Mouse (Mus musculus) lung, embryonic 14.5 days (tissue): ENCODE results near the gene Sox6. TPM values are rescaled to one million over a fixed set of nuclear protein-coding genes. Genes with fewer than 3 reads are reported as not detected.
A peak's percentile ranks its signal among the peaks of the same experiment; 100 is the strongest.
"Not testable (repeated sequence)": the region's sequence is repeated elsewhere in the genome, so short reads cannot be mapped to it uniquely, and the experiment has no call there.

Experiments
- ATAC-seq: fragments of 200-750 bp; cut with Nextera tagmentation; 2 replicates; pipeline ENCODE4 v1.8.0; 2017; ENCODE audit warnings: mild to moderate bottlenecking, moderate TSS enrichment, moderate library complexity; ENCODE audit not compliant: insufficient read depth
- DNase-seq: peaks from one replicate; pipeline ENCODE4 v3.0.0-alpha.2; 2015
- H3K27ac ChIP-seq: fragments of 300-500 bp; sonication (generic); 2 replicates; pipeline ENCODE4 v1.5.1; 2014; ENCODE audit warnings: low read depth, mild to moderate bottlenecking, moderate library complexity
- H3K27me3 ChIP-seq: fragments of 300-500 bp; sonication (generic); 2 replicates; pipeline ENCODE4 v1.6.1; 2014; ENCODE audit warnings: low read length, control low read depth; ENCODE audit not compliant: insufficient read depth
- H3K36me3 ChIP-seq: fragments of 300-500 bp; sonication (generic); 2 replicates; pipeline ENCODE4 v1.6.1; 2014; ENCODE audit warnings: control low read depth; ENCODE audit not compliant: insufficient read depth
- H3K4me1 ChIP-seq: fragments of 300-500 bp; sonication (generic); 2 replicates; pipeline ENCODE4 v1.6.1; 2014; ENCODE audit warnings: antibody characterized with exemption, control low read depth; ENCODE audit not compliant: insufficient read depth
- H3K4me2 ChIP-seq: fragments of 300-500 bp; sonication (generic); 2 replicates; pipeline ENCODE4 v1.6.1; 2014; ENCODE audit warnings: mild to moderate bottlenecking
- H3K4me3 ChIP-seq: fragments of 300-500 bp; sonication (generic); 2 replicates; pipeline ENCODE4 v1.5.1; 2014; ENCODE audit warnings: low read depth, low read length
- H3K9ac ChIP-seq: fragments of 300-500 bp; sonication (generic); 2 replicates; pipeline ENCODE4 v1.6.1; 2014
- H3K9me3 ChIP-seq: fragments of 300-500 bp; sonication (generic); 2 replicates; pipeline ENCODE4 v1.6.1; 2016; ENCODE audit warnings: low read depth, low read length, control low read depth
- CTCF ChIP-seq: IDR thresholded peaks from 2 replicates; pipeline ENCODE4 v1.5.1; 2016; ENCODE audit warnings: antibody characterized with exemption, low read depth
- WGBS: fragments of 180-500 bp; shearing (Covaris S2); extraction: QIAGEN DNeasy Blood & Tissue Kit; methylation state at CpG from one replicate; pipeline ENCODE4 v1.1.7; 2014; 5-methylcytosine and 5-hydroxymethylcytosine counted together
- polyA plus RNA-seq: library from polyadenylated mRNA; unstranded; fragments of >200 nt; fragmentation: Nextera tagmentation; extraction: Ambion mirVana; gene quantifications from 2 replicates; pipeline ENCODE4 v1.2.1, GENCODE M21; 2014

Sox6 gene
- 19.1 and 22.0 TPM in 2 replicates for polyA plus RNA-seq

- no peak within 1 kb of the TSS for H3K27ac ChIP-seq
- H3K4me1 ChIP-seq = no peaks in the 10 kb centered on the region
- H3K27me3 ChIP-seq = peaks cover 45% of the 10 kb centered on the region
- ATAC-seq = no peak
- 1% methylated on average over 11 of the region's 11 CpGs for WGBS
- H3K9me3 ChIP-seq = no peaks in the 10 kb centered on the region
- H3K36me3 ChIP-seq = no peaks in the 10 kb centered on the region
- no peak for TF ChIP-seq CTCF
- peak within 1 kb of the TSS; percentile 99 for H3K4me2 ChIP-seq
- peak; percentile 36 for DNase-seq
- H3K9ac ChIP-seq = peak within 1 kb of the TSS; percentile 24; the same call in 1 of the 2 replicates
- peak within 1 kb of the TSS; percentile 50 for H3K4me3 ChIP-seq
These were observed at the start of gene Sox6 for GRCm38 (mm10) chr7:116038511-116038910. Gene Sox6 (minus strand): TSS chr7:116038796.

DNA sequence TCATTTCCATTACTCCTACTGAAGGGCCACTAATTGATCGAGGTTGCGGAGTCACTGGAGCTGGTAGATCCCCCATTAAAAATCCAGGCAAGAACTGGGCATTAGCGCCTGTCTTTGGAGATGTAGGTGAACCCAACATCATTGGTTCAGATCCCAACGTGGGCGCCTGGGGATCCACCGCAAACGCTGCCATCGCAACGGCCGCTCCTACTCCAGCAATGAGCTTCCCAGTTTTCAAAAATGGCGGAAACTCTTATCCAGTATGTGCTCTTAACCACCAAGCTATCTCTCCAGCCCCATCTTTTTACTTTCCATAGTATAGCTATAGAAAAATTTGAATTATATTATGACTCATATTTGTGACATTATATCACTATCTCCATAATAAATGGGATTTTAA, 45.8 kb upstream of the Sox6 start, which contains the start of gene Gm4353:
TSS of gene Gm4353 (minus strand) at position 270 of the 400 bp plus-strand sequence.
- H3K36me3 ChIP-seq, H3K4me3 ChIP-seq, H3K9me3 ChIP-seq, DNase-seq, H3K9ac ChIP-seq, H3K27ac ChIP-seq, H3K4me2 ChIP-seq, H3K27me3 ChIP-seq, ATAC-seq, H3K4me1 ChIP-seq: not testable (repeated sequence)
- 91% methylated on average over 11 of the region's 11 CpGs for WGBS

DNA sequence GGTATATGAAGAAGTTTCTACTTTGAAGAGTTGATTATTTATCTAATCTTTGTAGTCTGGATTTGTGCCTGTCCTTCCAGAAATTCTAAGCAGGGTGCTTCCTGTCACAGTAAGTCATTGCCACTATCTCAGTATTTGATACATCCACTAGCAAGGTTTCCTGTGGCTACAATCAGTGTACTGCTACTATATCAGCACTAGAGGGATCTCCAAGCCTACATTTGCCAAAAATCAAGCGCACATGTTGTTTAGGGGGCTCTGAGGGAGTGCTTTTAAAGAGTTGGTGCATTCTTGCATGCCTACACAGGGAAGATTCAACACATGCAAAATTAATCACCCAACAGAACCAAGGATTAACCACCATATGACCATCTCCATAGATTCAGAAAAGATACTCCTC, 22.1 kb upstream of the Sox6 start:
- Histone ChIP-seq H3K27me3 (no peaks in the 10 kb centered on the region), H3K27ac (no peak overlapping the region), H3K4me2 (no peak overlapping the region), H3K9me3 (no peaks in the 10 kb centered on the region), H3K36me3 (no peaks in the 10 kb centered on the region), H3K4me1 (no peaks in the 10 kb centered on the region), H3K9ac (no peak overlapping the region), H3K4me3 (no peak overlapping the region)
- ATAC-seq = no peak
- TF ChIP-seq CTCF = peak; percentile 38; the same call in 1 of the 2 replicates
- peak; percentile 15 for DNase-seq
- 71% methylated on average over 1 of the region's 1 CpGs for WGBS

DNA sequence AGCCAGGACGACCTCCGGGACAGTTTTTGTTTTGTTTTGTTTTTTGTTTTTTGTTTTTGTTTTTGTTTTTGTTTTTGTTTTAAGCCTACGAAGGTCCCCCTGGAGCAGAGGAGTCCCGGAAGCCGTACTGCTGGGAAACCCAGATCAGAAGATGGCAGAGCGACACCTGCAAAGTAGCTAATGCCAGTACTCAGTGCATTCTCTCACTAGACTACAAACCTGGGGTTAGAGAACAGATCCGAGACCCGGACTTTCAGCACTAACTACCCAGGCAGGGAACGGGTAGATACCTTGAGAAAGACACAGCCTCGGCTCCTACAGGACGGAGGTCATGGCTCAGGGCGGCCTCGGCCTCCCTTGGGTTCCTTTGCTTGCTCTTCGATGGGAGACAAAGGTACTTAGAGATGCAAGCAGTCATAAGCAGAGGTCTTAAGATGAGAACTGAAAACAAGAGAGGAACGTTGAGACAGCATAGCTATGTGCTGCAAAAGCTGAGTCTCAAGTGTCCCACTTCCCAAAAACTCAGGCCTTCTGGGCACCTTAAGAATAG, 1.9 kb upstream of the Sox6 start:
- Histone ChIP-seq H3K9me3 (no peaks in the 10 kb centered on the region), H3K4me3 (peak overlapping the region; percentile 50), H3K9ac (no peak overlapping the region), H3K4me2 (peak overlapping the region; percentile 99), H3K36me3 (no peaks in the 10 kb centered on the region), H3K27ac (no peak overlapping the region), H3K27me3 (peaks cover 40% of the 10 kb centered on the region), H3K4me1 (no peaks in the 10 kb centered on the region)
- DNase-seq (no peak), ATAC-seq (peak; percentile 2; the same call in 1 of the 2 replicates)
- WGBS = 22% methylated on average over 15 of the region's 15 CpGs
- TF ChIP-seq CTCF = no peak

DNA sequence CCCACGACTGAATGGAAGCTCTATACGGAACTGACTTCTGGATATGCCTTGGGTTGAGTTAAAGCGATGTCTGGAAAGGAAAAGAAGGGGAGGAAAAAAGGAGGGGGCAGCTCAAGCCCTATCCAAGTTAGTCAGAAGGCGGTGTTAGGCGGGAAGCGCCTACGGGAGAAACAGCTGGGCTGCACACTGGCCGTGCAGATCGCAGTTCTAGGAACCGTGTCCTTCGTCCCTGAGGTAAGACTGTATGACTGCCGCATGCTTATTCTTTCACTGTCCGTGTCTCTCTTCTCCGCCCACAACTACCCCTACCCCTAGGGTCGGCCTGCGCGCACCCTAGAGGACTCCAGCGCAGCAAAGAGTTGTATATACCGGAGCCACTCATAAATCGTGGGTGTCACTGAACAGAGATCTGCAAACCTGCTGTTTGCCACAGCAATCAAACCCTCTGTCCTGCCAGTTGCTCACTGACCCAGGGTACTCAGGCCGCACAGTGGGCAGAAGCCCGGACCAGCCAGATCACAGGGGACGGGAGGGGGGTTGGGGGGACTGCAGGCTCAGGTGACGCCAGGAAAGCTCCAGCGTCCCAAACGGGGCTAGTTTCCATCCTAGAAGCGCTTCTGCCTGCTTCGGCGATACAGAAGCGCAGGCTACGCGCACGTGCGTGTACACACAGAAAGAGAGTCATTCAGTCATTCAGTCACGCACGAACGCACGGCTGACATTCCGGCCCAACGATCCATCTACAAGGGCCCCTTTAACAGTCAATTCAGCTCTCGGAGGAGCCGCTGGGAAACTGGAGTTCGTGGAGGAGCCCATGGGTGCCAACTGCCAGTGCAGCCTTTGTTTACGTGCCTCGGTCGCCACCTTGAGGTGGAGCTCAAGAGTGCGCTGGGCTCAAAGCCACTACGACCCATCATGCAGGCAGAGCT, 1.2 kb upstream of the Sox6 start:
- no peaks in the 10 kb centered on the region for H3K9me3 ChIP-seq
- peak; percentile 81 for ATAC-seq
- H3K4me1 ChIP-seq = no peaks in the 10 kb centered on the region
- under 1% methylated on average over 48 of the region's 48 CpGs for WGBS
- H3K4me3 ChIP-seq = peak overlapping the region; percentile 50
- peaks cover 42% of the 10 kb centered on the region for H3K27me3 ChIP-seq
- DNase-seq = peak; percentile 93
- H3K27ac ChIP-seq = no peak overlapping the region
- H3K36me3 ChIP-seq = no peaks in the 10 kb centered on the region
- H3K9ac ChIP-seq = peak overlapping the region; percentile 24; the same call in 1 of the 2 replicates
- peak overlapping the region; percentile 99 for H3K4me2 ChIP-seq
- peak; percentile 92 for TF ChIP-seq CTCF

- peak; percentile 14 for DNase-seq
- WGBS = under 1% methylated on average over 11 of the region's 11 CpGs
These were observed 571 bp upstream of the Sox6 start, which contains the start of gene 1110004F10Rik for GRCm38 (mm10) chr7:116039196-116039537. Gene 1110004F10Rik (plus strand): TSS chr7:116039397.

GRCm38 (mm10) chr7:116038024-116038423, 572 bp downstream of the Sox6 start:
- H3K27me3 ChIP-seq = peaks cover 45% of the 10 kb centered on the region
- H3K4me3 ChIP-seq = peak overlapping the region; percentile 50
- DNase-seq (peak; percentile 35), ATAC-seq (no peak)
- H3K4me2 ChIP-seq = peak overlapping the region; percentile 99
- no peaks in the 10 kb centered on the region for H3K36me3 ChIP-seq
- no peak overlapping the region for H3K27ac ChIP-seq
- H3K4me1 ChIP-seq = no peaks in the 10 kb centered on the region
- H3K9ac ChIP-seq = no peak overlapping the region
- no peaks in the 10 kb centered on the region for H3K9me3 ChIP-seq
- WGBS = 2% methylated on average over 13 of the region's 13 CpGs
- no peak for TF ChIP-seq CTCF

More at GRCm38 (mm10) chr7:116039196-116039537, 571 bp upstream of the Sox6 start, which contains the start of gene 1110004F10Rik:
- H3K27me3 ChIP-seq = peaks cover 42% of the 10 kb centered on the region
- no peaks in the 10 kb centered on the region for H3K9me3 ChIP-seq
- H3K4me2 ChIP-seq = peak within 1 kb of the TSS; percentile 99
- H3K27ac ChIP-seq = no peak within 1 kb of the TSS
- TF ChIP-seq CTCF = no peak
- 0 out of 2 replicates have a peak, but pooled peaks have one; percentile 19 for ATAC-seq
- peak within 1 kb of the TSS; percentile 50 for H3K4me3 ChIP-seq
- no peaks in the 10 kb centered on the region for H3K4me1 ChIP-seq
- peak within 1 kb of the TSS; percentile 24; the same call in 1 of the 2 replicates for H3K9ac ChIP-seq
- H3K36me3 ChIP-seq = no peaks in the 10 kb centered on the region
